Mouse (Mus musculus): ENCODE measurements around the gene Nsmce3.

The Nsmce3 gene

GRCm38 (mm10) chr7:64872743-64873241 is at the start of gene Nsmce3:
Nsmce3 (minus strand) TSS chr7:64872997.
- peak; percentile 96 for DNase-seq

- DNase-seq, result no peak
Observed at GRCm38 (mm10) chr7:64921189-64921588, 48.4 kb upstream of the Nsmce3 start.

- no peak for DNase-seq
Observed at GRCm38 (mm10) chr7:64920735-64921134, 47.9 kb upstream of the Nsmce3 start.

- DNase-seq, result no peak
Observed at GRCm38 (mm10) chr7:64916654-64917053, 43.9 kb upstream of the Nsmce3 start.

GRCm38 (mm10) chr7:64915121-64915520 is 42.3 kb upstream of the Nsmce3 start:
- no peak for DNase-seq

GRCm38 (mm10) chr7:64911945-64912344 is 39.1 kb upstream of the Nsmce3 start:
- DNase-seq, result no peak

GRCm38 (mm10) chr7:64910208-64910607 is 37.4 kb upstream of the Nsmce3 start:
- DNase-seq, result no peak

- no peak for DNase-seq
Observed at GRCm38 (mm10) chr7:64906955-64907354, 34.2 kb upstream of the Nsmce3 start.

GRCm38 (mm10) chr7:64905506-64905905 is 32.7 kb upstream of the Nsmce3 start:
- DNase-seq, result no peak

- no peak for DNase-seq
Observed at GRCm38 (mm10) chr7:64900249-64900648, 27.5 kb upstream of the Nsmce3 start.

GRCm38 (mm10) chr7:64896587-64896986 is 23.8 kb upstream of the Nsmce3 start:
- DNase-seq, result no peak

GRCm38 (mm10) chr7:64895685-64896101 is 22.9 kb upstream of the Nsmce3 start:
- DNase-seq, result no peak

- no peak for DNase-seq
Observed at GRCm38 (mm10) chr7:64891139-64891538, 18.3 kb upstream of the Nsmce3 start.

- no peak for DNase-seq
Observed at GRCm38 (mm10) chr7:64889919-64890318, 17.1 kb upstream of the Nsmce3 start.

GRCm38 (mm10) chr7:64884187-64884862 is 11.5 kb upstream of the Nsmce3 start:
- DNase-seq, result no peak

GRCm38 (mm10) chr7:64882243-64882642 is 9.4 kb upstream of the Nsmce3 start:
- no peak for DNase-seq

GRCm38 (mm10) chr7:64881387-64881786 is 8.6 kb upstream of the Nsmce3 start:
- DNase-seq, result no peak

GRCm38 (mm10) chr7:64880415-64880814 is 7.6 kb upstream of the Nsmce3 start:
- no peak for DNase-seq

GRCm38 (mm10) chr7:64874941-64875340 is 2.1 kb upstream of the Nsmce3 start:
- no peak for DNase-seq

GRCm38 (mm10) chr7:64873266-64873665 is 469 bp upstream of the Nsmce3 start:
- peak; percentile 51 for DNase-seq

- no peak for DNase-seq
Observed at GRCm38 (mm10) chr7:64871987-64872742, 632 bp downstream of the Nsmce3 start.

- no peak for DNase-seq
Observed at GRCm38 (mm10) chr7:64869549-64870065, 3.2 kb downstream of the Nsmce3 start.

- no peak for DNase-seq
Observed at GRCm38 (mm10) chr7:64863538-64863937, 9.3 kb downstream of the Nsmce3 start.

GRCm38 (mm10) chr7:64862978-64863377 is 9.8 kb downstream of the Nsmce3 start:
- no peak for DNase-seq
